Comparison of ENCODE assay signal across 8 mouse cellular contexts in genomic region chr8:126536928-126537618, GRCm38 (mm10). TPM values are rescaled to one million over a fixed set of nuclear protein-coding genes. Genes with fewer than 3 reads are reported as not detected.
DNase-seq lines count a peak whose midpoint lies in the region; ATAC-seq and TF ChIP-seq lines count a peak whose summit lies in the region.

No protein-coding gene starts in this region.

- peak; percentile 83 for ATAC-seq in forebrain, embryonic 16.5 days
- peak; percentile 76 for ATAC-seq in lung, embryonic 14.5 days (ENCODE audit: insufficient read depth)
- ATAC-seq in activated CD4-positive, CD25-positive, alpha-beta regulatory T cell, adult 4 months: no peak

- H3K4me2 ChIP-seq in forebrain, embryonic 16.5 days (ENCODE audit: low read length): peak overlapping the region; percentile 10; the same call in 1 of the 2 replicates
- H3K4me2 ChIP-seq in lung, embryonic 14.5 days: peak overlapping the region; percentile 5

- under 1% methylated on average over 6 of the region's 6 CpGs for WGBS in forebrain, embryonic 16.5 days
- 5% methylated on average over 6 of the region's 6 CpGs for WGBS in lung, embryonic 14.5 days

- H3K9me3 ChIP-seq in forebrain, embryonic 16.5 days (ENCODE audit: control insufficient read depth, low read length): no peaks in the 10 kb centered on the region
- H3K9me3 ChIP-seq in lung, embryonic 14.5 days (ENCODE audit: low read depth, low read length): no peaks in the 10 kb centered on the region

- H3K9ac ChIP-seq in forebrain, embryonic 16.5 days (replicated peaks; ENCODE audit: low read depth, low read length): peak overlapping the region; percentile 1
- no peak overlapping the region for H3K9ac ChIP-seq in lung, embryonic 14.5 days

- intact Hi-C loops in heart, postnatal 25 days (cut with DNase I): no loop called here

- no peaks in the 10 kb centered on the region for H3K36me3 ChIP-seq in forebrain, embryonic 16.5 days (ENCODE audit: control insufficient read depth, insufficient read depth)
- H3K36me3 ChIP-seq in lung, embryonic 14.5 days (ENCODE audit: insufficient read depth): no peaks in the 10 kb centered on the region

- peaks cover 44% of the 10 kb centered on the region for H3K4me1 ChIP-seq in forebrain, embryonic 16.5 days (replicated peaks; ENCODE audit: control insufficient read depth, insufficient read depth, low read length)
- H3K4me1 ChIP-seq in lung, embryonic 14.5 days (ENCODE audit: insufficient read depth): peaks cover 39% of the 10 kb centered on the region

- H3K4me3 ChIP-seq in forebrain, embryonic 16.5 days (replicated peaks; ENCODE audit: low read length): no peak overlapping the region
- H3K4me3 ChIP-seq in lung, embryonic 14.5 days (ENCODE audit: low read depth, low read length): no peak overlapping the region

- DNase-seq in urinary bladder, postnatal 4 days (ENCODE audit: low spot score in 2 of 2): peak; percentile 75 to 78
- no peak for DNase-seq in urinary bladder, adult 18-20 months (ENCODE audit: low spot score in 2 of 2)
- DNase-seq in heart, postnatal 25 days (ENCODE audit: low spot score): peak; percentile 34
- DNase-seq in layer of hippocampus, adult 18-20 months (ENCODE audit: low spot score in 2 of 2): peak; percentile 78 to 91
- DNase-seq in lung, embryonic 14.5 days: peak; percentile 97
- peak; percentile 61 for DNase-seq in retina, postnatal 7 days (ENCODE audit: low read depth, low spot score)

- no peak for TF ChIP-seq CTCF in lung, embryonic 14.5 days (IDR thresholded peaks at IDR 0.05; ENCODE audit: low read depth)

- no peaks in the 10 kb centered on the region for H3K27me3 ChIP-seq in forebrain, embryonic 16.5 days (replicated peaks; ENCODE audit: control insufficient read depth, insufficient read depth, low read length)
- no peaks in the 10 kb centered on the region for H3K27me3 ChIP-seq in lung, embryonic 14.5 days (ENCODE audit: insufficient read depth, low read length)

- H3K27ac ChIP-seq in forebrain, embryonic 16.5 days (ENCODE audit: low read length): peak overlapping the region; percentile 95
- H3K27ac ChIP-seq in lung, embryonic 14.5 days (ENCODE audit: low read depth): peak overlapping the region; percentile 65

RNA-seq across cellular contexts. Expression of gene Irf2bp2, which starts 56.7 kb away (rescaled TPM):
- polyA plus RNA-seq in forebrain, embryonic 16.5 days (2015; fragmentation: Nextera tagmentation; extraction: Ambion mirVana): 10.1 and 10.7 TPM in 2 replicates
- total RNA-seq in heart, postnatal 25 days (2021): 10 to 100 TPM; 63.9 to 71.4 TPM
- total RNA-seq in layer of hippocampus, adult 18-20 months (2021): 10 to 100 TPM; 62.6 to 73.0 TPM
- polyA plus RNA-seq in lung, embryonic 14.5 days (2014; fragmentation: Nextera tagmentation; extraction: Ambion mirVana): 8.9 and 9.3 TPM in 2 replicates
- 10 to 100 TPM; 17.8 to 22.2 TPM for polyA plus RNA-seq in activated CD4-positive, CD25-positive, alpha-beta regulatory T cell, adult 4 months (2017; shearing (Covaris generic))

Comparison
In these comparisons a context has a peak if more than half of its experiments do, and no peak if none do; other contexts are left out.
1. DNase-seq: peak in urinary bladder, postnatal 4 days (2 of 2), heart, postnatal 25 days (single experiment), layer of hippocampus, adult 18-20 months (2 of 2), lung, embryonic 14.5 days (single experiment) and retina, postnatal 7 days (single experiment); none in urinary bladder, adult 18-20 months (0 of 2).